Mouse (Mus musculus) liver, adult 2 months (tissue): ENCODE data around the gene Mybbp1a. TPM values are rescaled to one million over a fixed set of nuclear protein-coding genes. Genes with fewer than 3 reads are reported as not detected.

ENCODE experiments used
- DNase-seq: peaks from one replicate; pipeline ENCODE4 v3.0.0-alpha.2; 2011; ENCODE audit warnings: low read depth, low spot score; ENCODE audit errors: extremely low read depth
- H3K27ac ChIP-seq: fragments of 200-500 bp; replicated peaks from 2 replicates; pipeline ENCODE4 v1.5.1; 2012; ENCODE audit warnings: low read depth, mild to moderate bottlenecking, control low read depth, inconsistent platforms, low read length; ENCODE audit not compliant: insufficient read depth
- H3K27me3 ChIP-seq: fragments of 200-500 bp; 2 replicates; pipeline ENCODE4 v1.6.1; 2012; ENCODE audit warnings: mild to moderate bottlenecking, moderate library complexity, low read length, inconsistent platforms; ENCODE audit not compliant: control insufficient read depth, insufficient read depth
- H3K36me3 ChIP-seq: fragments of 200-500 bp; 2 replicates; pipeline ENCODE4 v1.6.1; 2012; ENCODE audit warnings: low read length, inconsistent platforms; ENCODE audit not compliant: control insufficient read depth, insufficient read depth
- H3K4me1 ChIP-seq: fragments of 200-500 bp; 2 replicates; pipeline ENCODE4 v1.6.1; 2011; ENCODE audit warnings: low read length; ENCODE audit not compliant: control insufficient read depth, insufficient read depth
- H3K4me3 ChIP-seq: fragments of 200-500 bp; 2 replicates; pipeline ENCODE4 v1.5.1; 2011; ENCODE audit warnings: low read depth, mild to moderate bottlenecking, control low read depth, low read length, moderate library complexity; ENCODE audit not compliant: insufficient read depth
- H3K79me2 ChIP-seq: fragments of 200-500 bp; 2 replicates; pipeline ENCODE4 v1.6.1; 2012; ENCODE audit warnings: inconsistent platforms, mild to moderate bottlenecking, low read length, moderate library complexity; ENCODE audit not compliant: control insufficient read depth, insufficient read depth
- H3K9ac ChIP-seq: fragments of 200-500 bp; 2 replicates; pipeline ENCODE4 v1.6.1; 2012; ENCODE audit warnings: low read depth, mild to moderate bottlenecking, control low read depth, inconsistent platforms, low read length
- CTCF ChIP-seq: fragments of 200-500 bp; IDR thresholded peaks from 2 replicates; pipeline ENCODE4 v1.5.1; 2011; ENCODE audit warnings: low read depth, low read length, control low read depth
- POLR2A ChIP-seq: fragments of 200-500 bp; IDR thresholded peaks from 2 replicates; pipeline ENCODE4 v1.6.1; 2011; ENCODE audit warnings: low read length, control low read depth; ENCODE audit not compliant: insufficient read depth; ENCODE audit errors: extremely low read depth
- WGBS: fragments of 180-500 bp; shearing (Covaris S2); methylation state at CpG from one replicate; pipeline ENCODE4 v1.1.7; 2018; 5-methylcytosine and 5-hydroxymethylcytosine counted together
- polyA plus RNA-seq: library from polyadenylated mRNA; depleted of rRNA; stranded (reverse); fragments of >200 nt; gene quantifications from 2 replicates; pipeline ENCODE4 v1.2.3, GENCODE M21; 2012
- total RNA-seq: library from RNA; depleted of rRNA; stranded (reverse); fragments of >200 nt; gene quantifications from 2 replicates; pipeline ENCODE4 v1.2.3, GENCODE M21; 2014

Gene Mybbp1a
- total and polyA plus RNA-seq, 2 experiments = 13.7 to 21.6 TPM

- TF ChIP-seq POLR2A = no peak
- TF ChIP-seq CTCF = no peak
- whole genome bisulfite sequencing = 68% methylated on average over 2 of the region's 2 CpGs
- Histone ChIP-seq H3K4me1 (peaks cover 19% of the 10 kb centered on the region), H3K79me2 (no peaks in the 10 kb centered on the region), H3K9ac (no peak overlapping the region), H3K27ac (no peak overlapping the region), H3K27me3 (no peaks in the 10 kb centered on the region), H3K36me3 (no peaks in the 10 kb centered on the region), H3K4me3 (no peak overlapping the region)
- no peak for DNase-seq
Observed at GRCm38 (mm10) chr11:72479499-72479898, 38.3 kb downstream of the Mybbp1a start.

GRCm38 (mm10) chr11:72481313-72481712 lies 40.2 kb downstream of the Mybbp1a start:
- Histone ChIP-seq H3K36me3 (no peaks in the 10 kb centered on the region), H3K79me2 (no peaks in the 10 kb centered on the region), H3K4me3 (no peak overlapping the region), H3K27ac (no peak overlapping the region), H3K9ac (no peak overlapping the region), H3K4me1 (peaks cover 8% of the 10 kb centered on the region), H3K27me3 (no peaks in the 10 kb centered on the region)
- no peak for DNase-seq
- 86% methylated on average over 5 of the region's 5 CpGs for WGBS
- TF ChIP-seq CTCF = no peak
- no peak for TF ChIP-seq POLR2A

GRCm38 (mm10) chr11:72481952-72482351 lies 40.8 kb downstream of the Mybbp1a start:
- no peak for DNase-seq

GRCm38 (mm10) chr11:72484549-72484948 lies 43.4 kb downstream of the Mybbp1a start:
- Histone ChIP-seq H3K27ac (no peak overlapping the region), H3K79me2 (no peaks in the 10 kb centered on the region), H3K4me1 (peaks cover 11% of the 10 kb centered on the region), H3K27me3 (peaks cover 10% of the 10 kb centered on the region; the same call in 1 of the 2 replicates), H3K9ac (no peak overlapping the region), H3K36me3 (no peaks in the 10 kb centered on the region), H3K4me3 (no peak overlapping the region)
- TF ChIP-seq CTCF (no peak), POLR2A (no peak)
- 57% methylated on average over 6 of the region's 6 CpGs for WGBS
- no peak for DNase-seq

More at GRCm38 (mm10) chr11:72481952-72482351, 40.8 kb downstream of the Mybbp1a start:
- Histone ChIP-seq H3K4me3 (no peak overlapping the region), H3K9ac (no peak overlapping the region), H3K79me2 (no peaks in the 10 kb centered on the region), H3K27ac (no peak overlapping the region), H3K36me3 (no peaks in the 10 kb centered on the region), H3K4me1 (peaks cover 5% of the 10 kb centered on the region), H3K27me3 (no peaks in the 10 kb centered on the region)
- TF ChIP-seq POLR2A (no peak), CTCF (no peak)
- WGBS = 75% methylated on average over 4 of the region's 4 CpGs

- Histone ChIP-seq H3K36me3 (no peaks in the 10 kb centered on the region), H3K27me3 (peaks cover 10% of the 10 kb centered on the region; the same call in 1 of the 2 replicates), H3K79me2 (no peaks in the 10 kb centered on the region), H3K27ac (no peak overlapping the region), H3K9ac (no peak overlapping the region), H3K4me3 (no peak overlapping the region), H3K4me1 (peaks cover 11% of the 10 kb centered on the region)
- TF ChIP-seq CTCF (no peak), POLR2A (no peak)
- DNase-seq = no peak
- WGBS = 81% methylated on average over 5 of the region's 5 CpGs
Observed at GRCm38 (mm10) chr11:72485157-72485556, 44.0 kb downstream of the Mybbp1a start.

DNA sequence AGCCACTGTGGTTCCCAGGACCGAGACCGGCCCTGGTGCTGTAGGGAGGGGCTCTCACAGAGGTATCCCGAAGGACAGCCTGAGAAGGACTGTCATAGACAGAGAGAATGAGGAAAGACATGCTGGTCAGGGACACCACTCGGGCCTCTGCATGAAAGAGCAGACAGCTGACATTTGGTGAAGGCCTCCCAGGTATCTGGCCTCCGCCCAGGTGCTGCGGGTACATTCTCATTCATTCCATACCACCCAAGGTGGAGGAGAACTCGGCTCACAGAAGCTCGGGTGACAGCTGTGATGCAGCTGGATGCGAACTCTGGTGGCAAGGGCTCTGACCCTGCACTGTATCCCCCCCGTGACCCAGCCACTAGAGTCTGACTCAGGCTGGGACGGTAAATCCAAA lies 44.8 kb downstream of the Mybbp1a start:
- Histone ChIP-seq H3K9ac (no peak overlapping the region), H3K27me3 (peaks cover 10% of the 10 kb centered on the region; the same call in 1 of the 2 replicates), H3K36me3 (no peaks in the 10 kb centered on the region), H3K27ac (no peak overlapping the region), H3K4me3 (no peak overlapping the region), H3K4me1 (peaks cover 11% of the 10 kb centered on the region), H3K79me2 (no peaks in the 10 kb centered on the region)
- TF ChIP-seq CTCF = no peak
- TF ChIP-seq POLR2A = no peak
- WGBS = 86% methylated on average over 11 of the region's 11 CpGs
- no peak for DNase-seq
